Mouse (Mus musculus) erythroid progenitor cell, adult 5-6 weeks (primary cell): ENCODE data around the gene Blm. TPM values are rescaled to one million over a fixed set of nuclear protein-coding genes. Genes with fewer than 3 reads are reported as not detected.

ENCODE experiments used
- ATAC-seq: replicated peaks from 2 replicates; pipeline ENCODE4 v1.8.0; 2016; ENCODE audit warnings: moderate number of reproducible peaks, mild to moderate bottlenecking, moderate TSS enrichment, inconsistent platforms; ENCODE audit not compliant: poor library complexity, low FRiP score, severe bottlenecking
- total RNA-seq, 2 experiments: library from RNA; stranded (forward) in 1 of 2; stranded (reverse) in 1 of 2; fragments of 150-400 nt in 1 of 2; fragments of 186-747, 209-891 nt in 1 of 2; gene quantifications; 2 replicates each; pipeline versions ENCODE4 v1.2.3 to v1.2.4; 2015 to 2017; ENCODE audit warnings: low replicate concordance in 2 of 2

Blm gene
- total RNA-seq, 2 experiments from 2014 or later, result 224 to 327 TPM

GRCm38 (mm10) chr7:80414303-80414855 is 120.5 kb downstream of the Blm start:
- ATAC-seq, result no peak

- no peak for ATAC-seq
Observed at GRCm38 (mm10) chr7:80413512-80414302, 121.2 kb downstream of the Blm start.

GRCm38 (mm10) chr7:80412781-80413180 is 122.1 kb downstream of the Blm start:
- ATAC-seq, result no peak

- no peak for ATAC-seq
Observed at GRCm38 (mm10) chr7:80412279-80412678, 122.6 kb downstream of the Blm start.

- ATAC-seq, result no peak
Observed at GRCm38 (mm10) chr7:80410380-80410779, 124.5 kb downstream of the Blm start.

GRCm38 (mm10) chr7:80407712-80408111 is 127.2 kb downstream of the Blm start:
- no peak for ATAC-seq

GRCm38 (mm10) chr7:80406186-80406585 is 128.7 kb downstream of the Blm start:
- ATAC-seq, result no peak

- ATAC-seq, result no peak
Observed at GRCm38 (mm10) chr7:80405188-80405695, 129.7 kb downstream of the Blm start, which contains the start of gene Furin. Furin (minus strand) TSS chr7:80405436.

Other genes with a start within 250 kb of the Blm start
- gene Prc1, start 240.7 kb downstream of the Blm start, total RNA-seq (2015; ENCODE audit: low replicate concordance), result 893 and 1,097 TPM in 2 replicates
- gene Prc1, start 240.7 kb downstream of the Blm start, total RNA-seq (2017; ENCODE audit: low replicate concordance), result 1,788 and 2,160 TPM in 2 replicates
- gene Rccd1, start 210.7 kb downstream of the Blm start, total RNA-seq (2015; ENCODE audit: low replicate concordance), result 3.8 and 12.6 TPM in 2 replicates
- gene Rccd1, start 210.7 kb downstream of the Blm start, total RNA-seq (2017; ENCODE audit: low replicate concordance), result 1.1 and 6.3 TPM in 2 replicates
- gene Unc45a, start 194.1 kb downstream of the Blm start, total RNA-seq (2015; ENCODE audit: low replicate concordance), result 1.4 and 2.5 TPM in 2 replicates
- gene Unc45a, start 194.1 kb downstream of the Blm start, total RNA-seq (2017; ENCODE audit: low replicate concordance), result 2.2 and 14.5 TPM in 2 replicates
- 1.3 and 24.9 TPM in 2 replicates for gene Hddc3, start 192.0 kb downstream of the Blm start, total RNA-seq (2015; ENCODE audit: low replicate concordance)
- gene Hddc3, start 192.0 kb downstream of the Blm start, total RNA-seq (2017; ENCODE audit: low replicate concordance), result 4.4 TPM in 1 of 2 replicates, not detected in the other
- 6.5 and 13.0 TPM in 2 replicates for gene Man2a2, start 163.7 kb downstream of the Blm start, total RNA-seq (2015; ENCODE audit: low replicate concordance)
- 5.1 and 7.8 TPM in 2 replicates for gene Man2a2, start 163.7 kb downstream of the Blm start, total RNA-seq (2017; ENCODE audit: low replicate concordance)
- gene Fes, start 147.2 kb downstream of the Blm start, total RNA-seq (2015; ENCODE audit: low replicate concordance), result 31.0 and 53.2 TPM in 2 replicates
- gene Fes, start 147.2 kb downstream of the Blm start, total RNA-seq (2017; ENCODE audit: low replicate concordance), result 9.1 and 17.2 TPM in 2 replicates
- gene Furin, start 129.7 kb downstream of the Blm start, total RNA-seq (2015; ENCODE audit: low replicate concordance), result 22.7 and 51.1 TPM in 2 replicates
- 24.6 and 28.2 TPM in 2 replicates for gene Furin, start 129.7 kb downstream of the Blm start, total RNA-seq (2017; ENCODE audit: low replicate concordance)
- gene Crtc3, start 153.8 kb upstream of the Blm start, total RNA-seq (2015; ENCODE audit: low replicate concordance), result 6.8 and 23.9 TPM in 2 replicates
- gene Crtc3, start 153.8 kb upstream of the Blm start, total RNA-seq (2017; ENCODE audit: low replicate concordance), result 2.2 and 2.4 TPM in 2 replicates